Mouse (Mus musculus): ENCODE measurements at regions not wholly inside any gene's neighbourhood (a gene's known extent, or its start where the extent isn't known, plus 50 kb on each side); places are given as distances from the start of the nearest gene placed in this dataset.

DNA sequence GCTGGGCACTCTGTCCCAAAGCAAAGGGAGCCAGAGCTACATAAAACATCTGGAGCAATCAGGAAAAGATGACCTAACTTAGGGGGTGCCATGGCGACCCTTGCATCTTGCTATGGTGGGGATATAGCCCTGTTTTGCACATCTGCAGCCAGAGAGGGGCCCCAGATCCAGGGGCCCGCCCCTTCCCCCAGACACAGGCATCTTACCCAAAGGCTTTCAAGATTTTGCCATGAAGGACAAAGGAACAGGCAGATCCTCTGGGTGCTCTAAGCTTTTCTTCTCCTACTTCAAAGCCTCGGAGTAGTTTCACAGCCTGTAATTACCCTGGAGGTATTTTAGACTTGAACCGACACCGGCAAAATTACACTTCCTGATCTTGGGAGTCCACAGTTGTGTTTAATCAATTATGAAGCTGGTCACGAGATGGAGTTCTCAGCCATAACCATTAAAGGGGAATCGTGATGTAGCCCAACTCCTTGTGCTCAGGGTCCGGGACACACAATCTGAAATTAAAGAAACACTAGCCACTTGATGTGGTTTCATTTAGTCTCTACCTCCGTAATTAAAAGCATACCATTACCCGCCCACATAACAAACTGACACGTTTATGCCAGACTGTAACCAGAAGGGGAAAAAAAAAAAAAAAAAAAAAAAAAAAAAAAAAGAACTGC is 565.7 kb downstream of the Bcl11a start:
- ATAC-seq (ENCODE audit: extremely low read depth, insufficient number of reproducible peaks, low FRiP score, poor library complexity, severe bottlenecking) = no peak

DNA sequence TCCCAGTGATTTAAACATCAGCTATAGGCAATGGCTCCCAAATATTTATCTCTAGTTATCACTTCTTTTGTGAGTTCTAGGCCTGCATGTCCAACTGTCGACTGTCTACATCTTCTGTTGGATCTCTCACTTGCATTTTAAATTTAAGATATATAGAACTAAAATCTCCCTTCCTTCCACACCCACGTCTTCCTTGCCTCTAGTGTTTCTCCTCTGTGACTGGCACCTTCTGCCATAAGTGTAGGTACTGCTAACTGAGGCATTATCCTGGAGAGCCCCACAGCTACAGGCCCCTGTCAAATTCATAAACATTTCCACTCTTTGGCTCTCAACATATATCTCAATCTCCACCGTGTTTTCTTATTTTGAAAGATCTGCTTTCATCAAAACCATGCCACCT is 575.0 kb downstream of the Bcl11a start:
- ATAC-seq (ENCODE audit: extremely low read depth, insufficient number of reproducible peaks, low FRiP score, poor library complexity, severe bottlenecking) = no peak

DNA sequence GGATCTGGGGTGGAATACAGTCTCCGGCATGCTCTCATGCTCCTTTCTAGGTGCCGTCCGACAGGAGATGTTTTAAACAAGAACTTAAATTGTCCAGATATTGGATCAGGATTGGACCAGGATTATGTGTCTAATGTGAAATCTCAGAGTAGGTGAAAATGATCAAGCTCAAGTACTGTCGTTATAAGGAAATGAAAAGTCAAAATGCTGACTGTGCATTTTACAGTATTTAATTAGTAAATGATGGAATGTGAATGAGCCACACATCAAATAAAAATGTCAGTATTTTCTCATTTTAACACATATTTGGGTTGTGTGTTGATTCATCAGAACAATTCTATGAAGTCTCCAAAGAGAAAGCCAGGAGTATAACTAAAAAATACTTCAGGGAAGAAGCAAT is 586.2 kb downstream of the Bcl11a start:
- no peak for ATAC-seq (ENCODE audit: extremely low read depth, insufficient number of reproducible peaks, low FRiP score, poor library complexity, severe bottlenecking)

DNA sequence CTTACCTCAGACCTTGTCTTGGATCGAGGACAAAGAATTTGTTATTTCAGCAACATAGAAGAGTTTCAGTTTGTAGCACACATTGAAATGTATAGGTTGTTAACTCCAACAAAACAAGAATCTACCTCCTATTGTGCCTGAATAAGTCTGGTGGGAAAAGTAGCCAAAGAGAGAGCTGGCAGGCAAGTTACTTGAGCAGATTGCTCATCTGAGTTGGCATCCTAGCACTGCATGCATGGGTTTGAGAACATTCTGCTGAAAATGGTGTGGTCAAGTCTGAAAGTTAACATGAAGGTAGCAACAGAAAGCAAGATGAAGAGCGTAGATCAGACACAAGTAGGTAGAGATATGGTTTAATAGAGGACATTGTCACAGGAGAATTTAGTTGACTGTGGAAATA is 587.5 kb downstream of the Bcl11a start:
- no peak for ATAC-seq (ENCODE audit: extremely low read depth, insufficient number of reproducible peaks, low FRiP score, poor library complexity, severe bottlenecking)

DNA sequence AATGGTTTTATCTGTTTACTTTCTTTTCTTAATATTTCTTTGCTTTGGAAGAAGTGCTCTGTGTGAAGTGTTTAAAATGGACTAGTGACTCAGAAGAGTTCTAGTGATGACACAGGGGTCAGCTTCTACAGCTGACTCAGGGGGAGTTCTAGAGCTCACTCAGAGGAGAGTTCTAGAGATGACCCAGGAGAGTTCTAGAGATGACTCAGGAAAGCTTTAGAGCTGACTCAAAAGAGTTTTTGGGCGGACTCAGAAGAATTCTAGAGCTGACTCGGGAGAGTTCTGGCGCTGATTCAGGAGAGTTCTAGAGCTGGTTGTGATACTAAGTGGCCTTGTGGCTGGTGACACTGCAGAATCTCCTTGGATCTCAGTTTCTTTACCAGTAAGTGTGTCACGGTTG is 593.8 kb downstream of the Bcl11a start:
- ATAC-seq (ENCODE audit: extremely low read depth, insufficient number of reproducible peaks, low FRiP score, poor library complexity, severe bottlenecking) = no peak

DNA sequence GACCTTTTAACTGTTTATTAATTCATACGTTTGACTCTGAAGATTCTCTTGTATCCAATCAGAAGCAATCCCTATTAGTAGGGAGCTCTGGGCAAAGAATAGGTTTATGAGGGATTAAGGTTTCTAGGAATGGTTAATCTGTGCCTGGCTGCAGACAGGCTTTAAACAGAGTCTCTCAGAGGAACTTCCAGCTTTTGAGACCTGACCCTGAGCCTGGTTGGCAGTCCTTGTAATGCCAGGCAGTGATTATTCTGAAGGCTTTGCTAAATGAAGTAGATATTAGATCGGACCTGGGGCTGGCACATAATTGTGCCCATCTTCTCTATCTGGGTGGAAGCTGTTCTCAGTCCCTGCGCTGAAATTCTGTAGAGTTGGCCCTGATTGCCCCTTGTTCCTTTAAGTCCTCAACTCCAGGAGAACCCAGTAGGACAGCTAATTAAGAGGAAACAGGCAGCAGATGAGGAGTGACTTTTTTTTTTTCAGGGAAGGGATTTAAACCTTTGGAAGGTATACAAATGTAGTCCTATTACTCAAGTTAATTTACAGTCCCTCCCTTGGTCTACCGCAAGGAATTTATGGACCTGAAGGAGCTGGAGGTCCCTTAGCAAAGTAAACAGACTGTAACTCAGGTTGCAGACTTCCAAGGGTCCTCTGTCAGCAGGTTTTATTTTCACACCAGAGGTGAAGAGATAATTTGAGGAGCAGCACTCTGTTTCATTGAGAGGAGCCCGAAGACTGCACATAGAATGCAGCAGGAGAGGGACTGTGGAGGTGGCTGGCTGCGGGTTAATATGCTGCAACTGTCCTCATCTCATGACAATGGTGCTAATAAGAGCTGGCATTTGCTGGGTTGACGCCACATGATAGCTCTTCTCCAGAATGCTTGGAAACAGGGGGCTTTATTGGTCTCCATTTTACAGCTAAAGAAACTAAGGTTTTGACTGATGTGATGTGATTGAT is 595.7 kb downstream of the Bcl11a start:
- no peak for ATAC-seq (ENCODE audit: extremely low read depth, insufficient number of reproducible peaks, low FRiP score, poor library complexity, severe bottlenecking)

DNA sequence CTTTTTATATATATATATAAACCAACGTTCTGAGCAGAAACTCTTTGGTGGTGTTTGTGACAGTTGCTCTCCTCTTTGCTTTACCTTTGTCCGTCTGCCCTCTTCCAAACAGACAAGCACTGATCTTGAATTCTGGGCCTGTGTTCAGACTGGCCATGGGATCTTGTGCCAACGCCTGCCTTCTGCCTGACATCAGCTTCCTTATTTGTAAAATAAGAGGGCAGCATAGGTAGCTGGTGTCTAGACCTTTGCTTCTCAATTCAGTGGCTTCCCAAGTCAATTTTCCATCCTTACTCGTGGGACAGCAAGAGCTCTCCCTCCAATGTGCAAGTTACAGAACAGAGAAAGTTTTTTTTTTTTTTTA is 596.3 kb downstream of the Bcl11a start:
- ATAC-seq (ENCODE audit: extremely low read depth, insufficient number of reproducible peaks, low FRiP score, poor library complexity, severe bottlenecking) = no peak

DNA sequence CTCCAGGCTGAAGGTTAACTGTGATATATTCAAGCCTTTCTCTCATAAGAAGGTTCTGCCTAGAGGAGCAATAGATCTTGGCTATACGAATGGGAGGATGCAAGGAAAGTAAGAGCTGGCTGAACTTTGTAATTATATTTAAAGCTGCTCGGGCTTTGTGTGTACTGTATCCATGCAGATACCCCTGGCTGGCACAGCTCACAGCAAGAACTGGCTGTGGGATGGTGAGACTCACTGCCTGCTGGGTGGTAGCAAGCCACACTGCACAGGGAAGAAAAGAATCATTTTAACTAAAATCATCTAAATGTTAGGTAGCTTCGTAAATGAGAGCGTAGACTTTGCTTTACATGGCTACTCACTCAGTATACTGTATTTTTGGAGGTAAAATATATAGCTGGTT is 599.2 kb downstream of the Bcl11a start:
- ATAC-seq (ENCODE audit: extremely low read depth, insufficient number of reproducible peaks, low FRiP score, poor library complexity, severe bottlenecking) = no peak

DNA sequence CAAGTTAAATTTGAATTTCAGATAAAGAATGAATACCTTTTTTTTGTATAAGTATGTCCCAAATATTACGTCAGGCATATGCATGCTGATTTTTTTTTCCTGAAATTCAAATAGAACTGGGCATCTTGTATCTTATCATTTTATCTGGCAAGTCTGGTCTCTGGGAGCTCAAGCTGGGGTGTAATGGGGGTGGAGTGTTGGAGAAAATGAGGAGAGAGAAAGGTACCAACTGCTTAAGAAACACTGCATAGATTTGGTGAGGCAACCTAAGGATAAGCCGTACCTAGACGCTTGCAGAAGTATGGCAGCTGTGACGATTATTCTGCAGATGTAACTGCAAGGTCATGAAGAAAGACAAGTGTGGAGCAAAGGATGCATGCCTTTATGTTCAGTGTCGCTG is 601.7 kb downstream of the Bcl11a start:
- no peak for ATAC-seq (ENCODE audit: extremely low read depth, insufficient number of reproducible peaks, low FRiP score, poor library complexity, severe bottlenecking)

DNA sequence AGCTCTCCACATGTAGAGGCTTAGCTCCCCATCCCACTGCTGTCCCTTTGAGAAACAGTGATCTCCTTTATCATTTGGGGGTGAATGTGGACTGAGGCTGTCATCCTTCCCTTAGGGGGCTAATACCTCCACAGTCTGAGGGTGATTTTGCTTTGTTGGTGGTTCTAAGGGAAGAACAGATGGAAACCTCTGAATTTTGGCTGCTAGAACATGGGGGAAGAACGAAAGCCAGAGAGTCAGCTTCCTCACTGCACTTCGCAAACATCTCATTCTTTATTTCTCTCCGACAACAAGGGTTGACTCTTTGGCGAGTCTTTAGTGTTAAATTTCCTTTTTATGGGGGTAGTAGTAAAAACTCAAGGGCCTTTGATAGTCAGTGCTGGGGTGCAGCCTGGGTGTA is 604.6 kb downstream of the Bcl11a start:
- ATAC-seq (ENCODE audit: extremely low read depth, insufficient number of reproducible peaks, low FRiP score, poor library complexity, severe bottlenecking) = no peak

DNA sequence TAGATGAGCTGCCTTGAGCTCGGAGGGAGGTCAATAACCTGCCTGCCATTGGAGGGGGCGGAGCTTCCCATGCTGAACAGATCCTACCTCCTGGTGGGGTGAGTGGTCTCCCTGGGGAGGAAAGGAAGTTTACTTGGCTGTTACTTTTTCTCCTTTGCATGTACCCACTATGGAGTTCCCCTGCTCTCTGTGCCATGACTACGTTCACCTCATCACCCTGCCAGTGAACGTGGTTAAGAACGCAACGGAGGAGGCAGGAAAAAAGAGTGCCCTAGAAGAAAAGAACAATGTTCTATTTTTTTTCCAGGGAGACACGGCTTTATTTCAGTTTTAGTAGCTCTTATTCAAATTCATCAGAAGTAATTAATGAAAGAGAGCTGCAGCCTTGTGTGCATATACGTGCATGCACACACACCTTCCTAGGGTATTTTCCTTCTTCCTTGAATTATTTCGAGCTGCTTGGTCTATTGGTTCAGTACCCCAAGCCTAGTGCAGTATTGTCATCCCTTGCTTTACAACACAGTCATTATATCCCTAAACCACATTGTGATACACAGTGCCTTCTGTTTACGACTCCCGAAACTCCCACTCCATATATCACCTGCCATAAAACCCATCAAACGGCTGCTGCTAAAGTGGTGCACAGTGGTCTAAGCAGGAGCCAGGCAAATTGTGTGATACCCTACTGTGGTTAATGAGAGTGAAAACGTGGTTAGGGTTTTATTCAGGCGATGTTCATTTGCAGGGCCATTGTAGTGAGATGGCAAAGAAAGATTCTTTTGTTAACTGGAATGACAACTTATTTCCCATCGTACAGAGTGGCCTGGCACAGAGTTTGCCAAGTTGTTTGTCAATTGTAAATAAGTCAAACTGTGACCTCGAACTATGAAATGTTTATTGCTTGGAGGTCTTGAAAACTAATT is 608.0 kb downstream of the Bcl11a start:
- no peak for ATAC-seq (ENCODE audit: extremely low read depth, insufficient number of reproducible peaks, low FRiP score, poor library complexity, severe bottlenecking)

DNA sequence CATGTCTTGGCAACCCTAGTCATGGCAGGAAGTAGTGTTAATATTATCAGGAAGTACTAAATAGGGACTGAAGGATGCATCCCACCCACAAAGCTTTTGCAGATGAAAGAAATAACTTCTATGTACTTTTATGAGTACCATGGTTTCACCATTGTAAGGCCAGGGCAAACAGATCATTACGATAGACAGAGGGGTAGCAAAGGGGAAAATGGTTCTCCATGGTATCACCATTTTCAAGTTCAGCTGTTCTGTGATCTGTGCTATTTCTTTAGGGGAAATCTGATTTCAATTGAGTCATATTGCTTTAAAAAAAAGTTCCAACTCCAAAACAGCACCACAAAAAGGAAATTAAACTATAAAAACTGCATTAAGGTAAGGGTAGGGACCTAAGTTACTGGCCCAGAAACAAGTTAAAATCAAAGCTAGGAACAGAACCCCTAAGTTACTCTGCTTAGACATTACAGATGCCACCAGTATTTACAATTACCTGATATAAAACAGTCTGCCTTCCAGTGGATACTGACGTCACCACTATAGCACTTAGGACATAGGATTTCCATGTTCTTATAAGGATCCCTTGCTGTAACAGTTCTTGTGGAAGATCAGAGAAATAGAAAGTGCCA is 610.4 kb downstream of the Bcl11a start:
- no peak for ATAC-seq (ENCODE audit: extremely low read depth, insufficient number of reproducible peaks, low FRiP score, poor library complexity, severe bottlenecking)

DNA sequence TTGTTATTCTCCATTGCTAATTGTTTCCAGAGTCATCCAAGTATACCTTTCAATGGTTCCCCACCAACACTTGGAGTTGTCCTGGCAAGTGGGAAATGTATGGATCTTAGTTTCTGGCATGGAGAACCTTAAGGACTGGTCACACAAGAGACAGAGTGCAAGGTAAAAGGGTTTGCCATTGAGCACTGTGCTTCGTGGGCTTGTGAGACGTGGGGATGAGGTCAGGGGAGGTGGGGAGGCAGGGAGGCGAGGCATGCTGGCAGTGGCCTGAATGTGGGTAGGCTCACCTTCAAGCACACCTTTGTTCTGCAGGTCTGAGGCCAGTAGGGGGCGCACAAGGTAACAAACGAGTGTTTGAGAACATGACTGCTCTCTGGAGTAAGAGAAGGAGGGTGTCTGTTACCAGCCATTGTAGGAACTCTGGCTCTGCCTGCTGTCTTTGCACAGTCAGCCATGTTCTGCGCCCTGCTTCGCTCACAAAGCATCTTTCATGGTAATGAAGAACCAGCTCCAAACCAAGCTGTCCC is 612.0 kb downstream of the Bcl11a start:
- peak; percentile 60; the same call in 1 of the 2 replicates for ATAC-seq (ENCODE audit: extremely low read depth, insufficient number of reproducible peaks, low FRiP score, poor library complexity, severe bottlenecking)

DNA sequence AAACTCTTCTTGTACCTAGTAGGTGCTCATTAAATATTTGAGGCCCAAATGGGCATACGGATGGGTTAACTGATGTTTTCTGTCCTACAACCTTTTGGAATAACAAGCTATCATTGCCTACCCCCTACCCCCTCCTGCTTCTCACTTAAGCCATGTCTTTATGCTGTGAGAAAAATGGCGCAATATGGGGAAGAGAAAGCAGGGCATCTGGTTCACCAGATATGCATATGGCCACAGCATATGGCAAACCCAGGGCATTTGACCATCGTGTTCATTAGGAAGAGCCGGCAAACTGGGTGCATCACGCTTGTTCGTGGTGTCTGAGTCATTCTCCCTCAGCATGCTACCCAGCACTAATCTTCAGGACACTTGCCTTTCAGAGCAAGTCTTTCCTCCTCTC is 616.1 kb downstream of the Bcl11a start:
- ATAC-seq (ENCODE audit: extremely low read depth, insufficient number of reproducible peaks, low FRiP score, poor library complexity, severe bottlenecking) = no peak

DNA sequence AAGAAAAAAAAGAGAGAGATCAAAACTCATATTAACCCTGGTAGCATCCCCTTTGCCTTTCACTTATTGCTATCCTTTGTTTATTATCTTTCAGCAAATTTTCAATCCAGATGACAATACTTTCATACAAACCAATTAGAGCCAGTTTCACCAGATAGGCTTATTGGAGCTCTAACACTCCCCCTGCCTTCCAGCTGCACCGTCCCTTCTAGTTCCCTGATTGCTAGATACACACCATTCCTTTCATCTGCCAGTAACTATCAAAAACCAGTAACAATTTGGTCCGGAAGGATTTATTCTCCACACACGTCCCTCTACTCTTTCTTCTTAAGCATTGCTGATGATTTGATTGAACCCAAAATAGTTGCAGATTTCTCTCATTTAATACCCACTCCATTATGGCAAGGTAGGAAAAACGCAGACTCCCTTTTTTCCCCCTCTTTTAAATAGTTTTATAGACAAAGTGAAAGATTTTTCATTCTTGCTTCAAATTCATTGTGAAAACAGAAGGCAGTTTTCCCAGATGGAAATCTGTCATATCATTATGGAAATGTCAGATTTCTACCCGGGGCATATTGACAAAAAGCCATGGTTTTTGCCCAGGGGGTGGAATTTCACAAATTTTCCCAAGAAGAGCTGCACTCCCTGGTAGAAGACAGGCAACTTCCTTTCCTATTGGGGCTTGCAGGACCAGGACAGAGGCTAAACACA is 617.3 kb downstream of the Bcl11a start:
- no peak for ATAC-seq (ENCODE audit: extremely low read depth, insufficient number of reproducible peaks, low FRiP score, poor library complexity, severe bottlenecking)

DNA sequence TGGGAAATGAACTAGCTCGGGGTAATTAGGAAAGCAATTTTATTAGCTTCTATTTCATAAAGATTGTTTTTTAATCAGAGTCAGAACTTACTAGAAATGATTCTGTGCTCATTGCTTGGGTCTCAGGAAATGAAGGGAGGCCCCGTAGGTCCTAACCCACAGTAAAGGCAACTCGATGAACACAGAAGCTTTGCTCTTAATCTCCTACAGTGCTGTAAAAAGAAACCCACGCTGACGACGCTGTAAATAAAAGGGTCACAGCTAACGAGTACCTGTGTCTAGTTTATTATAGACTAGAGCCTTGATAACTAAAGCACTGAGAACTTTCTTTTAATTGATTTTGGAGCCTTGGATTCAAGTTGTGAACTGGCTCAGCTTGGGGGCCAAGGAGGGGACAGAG is 618.7 kb downstream of the Bcl11a start:
- no peak for ATAC-seq (ENCODE audit: extremely low read depth, insufficient number of reproducible peaks, low FRiP score, poor library complexity, severe bottlenecking)

DNA sequence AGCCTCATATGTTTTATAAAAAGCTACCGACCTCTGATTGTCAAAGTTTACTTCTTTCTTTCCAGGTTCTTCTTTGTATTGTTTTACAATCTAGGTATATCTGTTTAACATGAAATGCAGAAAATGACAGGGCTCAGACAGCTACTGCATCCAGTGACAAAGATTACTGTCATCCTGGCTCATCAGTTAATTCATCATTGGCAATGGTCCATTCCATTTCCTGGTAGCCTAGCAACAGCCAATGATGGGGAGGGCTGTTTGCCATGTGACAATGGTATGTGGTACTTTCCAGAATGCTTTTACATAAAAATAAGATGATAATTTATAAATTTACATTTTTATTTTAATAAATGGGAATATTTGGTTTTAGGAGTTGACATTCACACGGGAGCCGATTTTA is 630.9 kb downstream of the Bcl11a start:
- no peak for ATAC-seq (ENCODE audit: extremely low read depth, insufficient number of reproducible peaks, low FRiP score, poor library complexity, severe bottlenecking)

DNA sequence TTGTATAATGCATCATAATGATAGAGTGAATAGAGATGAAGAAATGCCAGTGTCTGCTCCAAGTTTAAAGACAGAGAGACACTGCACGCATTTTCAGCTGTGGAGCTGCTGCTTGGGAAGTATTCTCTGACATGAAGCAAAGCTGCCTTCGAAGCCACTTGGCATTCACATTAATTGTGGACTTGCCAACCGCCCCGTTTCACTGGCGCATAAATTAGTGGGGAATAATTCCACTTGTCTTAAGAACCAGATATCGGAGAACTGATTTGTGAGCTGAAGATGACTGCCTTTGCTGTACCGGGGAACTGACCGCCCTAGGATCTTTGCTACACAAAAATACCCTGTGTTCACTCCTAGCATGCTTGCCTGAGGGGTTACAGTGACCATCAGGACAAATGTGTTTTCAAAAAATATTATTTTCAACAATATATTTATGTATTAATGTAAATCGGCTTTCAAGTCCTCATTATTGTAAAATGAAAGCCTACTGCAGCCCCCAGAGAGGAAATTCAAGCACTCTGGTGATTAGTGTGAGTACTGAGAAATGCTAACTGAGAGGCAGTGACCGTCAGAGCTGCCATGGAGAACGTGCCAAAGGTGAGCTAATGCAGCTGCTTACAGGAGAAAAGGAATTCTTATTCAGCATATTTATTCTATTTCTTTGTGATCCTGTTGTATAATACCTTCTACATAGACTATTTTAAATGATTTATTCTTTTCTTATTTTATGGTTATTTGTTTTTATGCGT is 638.9 kb downstream of the Bcl11a start:
- no peak for ATAC-seq (ENCODE audit: extremely low read depth, insufficient number of reproducible peaks, low FRiP score, poor library complexity, severe bottlenecking)

Data from neutrophil, adult 5-6 weeks (primary cell).